Mouse (Mus musculus): ENCODE data around the gene Rasal2.

DNA sequence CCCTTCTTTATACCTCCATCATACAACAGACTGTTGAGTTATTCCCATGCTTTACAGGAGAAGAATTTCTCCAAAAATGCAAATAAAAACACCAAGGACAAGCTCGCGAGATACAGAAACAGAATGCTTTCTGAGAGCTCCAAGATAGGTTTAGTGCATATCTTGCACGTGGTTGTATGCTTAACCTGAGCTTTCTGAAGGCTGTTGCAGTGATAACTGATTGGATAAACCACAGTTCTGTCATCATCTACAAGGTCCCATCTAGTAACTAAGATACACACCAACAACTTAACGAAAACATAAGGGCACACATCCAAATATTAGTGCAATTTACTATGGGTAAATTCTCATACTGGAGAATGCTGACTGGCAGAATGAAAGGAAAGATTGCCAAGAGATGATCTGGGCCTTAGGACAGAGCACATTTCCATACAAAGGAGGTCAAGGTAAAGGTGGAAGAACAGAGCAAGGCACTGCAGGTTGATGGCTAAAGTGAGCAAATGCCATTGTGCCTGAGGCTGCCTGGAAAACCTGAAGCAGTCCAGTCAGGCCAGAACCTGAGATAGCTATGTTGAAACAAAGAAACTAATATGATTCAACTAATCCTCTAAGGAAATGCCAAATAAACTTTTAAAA lies 136.6 kb downstream of the Rasal2 start:
- no peak for TF ChIP-seq CTCF (IDR thresholded peaks at IDR 0.05; ENCODE audit: borderline replicate concordance, extremely low read depth, insufficient read depth, insufficient read length)
- TF ChIP-seq POLR2A (IDR thresholded peaks at IDR 0.05; ENCODE audit: borderline replicate concordance, extremely low read depth, insufficient read depth, insufficient read length, poor library complexity, severe bottlenecking): no peak
